Mouse (Mus musculus) midbrain, embryonic 11.5 days (tissue): ENCODE measurements around the gene Shank3. TPM values are rescaled to one million over a fixed set of nuclear protein-coding genes. Genes with fewer than 3 reads are reported as not detected.
A peak's percentile ranks its signal among the peaks of the same experiment; 100 is the strongest.

Experiments
- ATAC-seq: fragments of 200-750 bp; cut with Nextera tagmentation; 2 replicates; pipeline ENCODE4 v1.8.0; 2017; ENCODE audit warnings: moderate TSS enrichment, moderate library complexity; ENCODE audit not compliant: low FRiP score
- DNase-seq: peaks from one replicate; pipeline ENCODE4 v3.0.0; 2015; ENCODE audit warnings: low spot score; ENCODE audit errors: missing footprints
- H3K27ac ChIP-seq: fragments of 300-500 bp; sonication (generic); 2 replicates; pipeline ENCODE4 v1.5.1; 2014; ENCODE audit warnings: low read depth, low read length
- H3K27me3 ChIP-seq: fragments of 300-500 bp; sonication (generic); 2 replicates; pipeline ENCODE4 v1.6.1; 2014; ENCODE audit warnings: mild to moderate bottlenecking, low read length, moderate library complexity, mixed read lengths; ENCODE audit not compliant: control insufficient read depth, insufficient read depth
- H3K36me3 ChIP-seq: fragments of 300-500 bp; sonication (generic); 2 replicates; pipeline ENCODE4 v1.6.1; 2014; ENCODE audit warnings: mild to moderate bottlenecking, low read length, moderate library complexity, mixed read lengths; ENCODE audit not compliant: control insufficient read depth, insufficient read depth
- H3K4me1 ChIP-seq: fragments of 300-500 bp; sonication (generic); 2 replicates; pipeline ENCODE4 v1.6.1; 2014; ENCODE audit warnings: low read length; ENCODE audit not compliant: control insufficient read depth, insufficient read depth
- H3K4me2 ChIP-seq: fragments of 300-500 bp; sonication (generic); 2 replicates; pipeline ENCODE4 v1.6.1; 2014; ENCODE audit warnings: mild to moderate bottlenecking, moderate library complexity
- H3K4me3 ChIP-seq: fragments of 300-500 bp; sonication (generic); 2 replicates; pipeline ENCODE4 v1.5.1; 2014; ENCODE audit warnings: low read depth, low read length
- H3K9ac ChIP-seq: fragments of 300-500 bp; sonication (generic); 2 replicates; pipeline ENCODE4 v1.6.1; 2014; ENCODE audit warnings: low read length
- H3K9me3 ChIP-seq: fragments of 300-500 bp; sonication (generic); 2 replicates; pipeline ENCODE4 v1.6.1; 2016; ENCODE audit warnings: low read length; ENCODE audit not compliant: control insufficient read depth
- WGBS: fragments of 180-500 bp; shearing (Covaris S2); extraction: QIAGEN DNeasy Blood & Tissue Kit; methylation state at CpG from one replicate; pipeline ENCODE4 v1.1.7; 2014; 5-methylcytosine and 5-hydroxymethylcytosine counted together
- polyA plus RNA-seq: library from polyadenylated mRNA; unstranded; fragments of >200 nt; fragmentation: Nextera tagmentation; extraction: Ambion mirVana; gene quantifications from 2 replicates; pipeline ENCODE4 v1.2.1, GENCODE M21; 2014

Shank3 gene
- polyA plus RNA-seq, 1 experiment from 2014 or later, result 2.2 TPM

GRCm38 (mm10) chr15:89494970-89495369 is 4.5 kb upstream of the Shank3 start:
- ATAC-seq (no peak), DNase-seq (no peak)
- Histone ChIP-seq H3K27ac (no peak overlapping the region), H3K9ac (no peak overlapping the region), H3K4me3 (no peak overlapping the region), H3K4me1 (peaks cover 17% of the 10 kb centered on the region), H3K4me2 (no peak overlapping the region), H3K27me3 (peaks cover 13% of the 10 kb centered on the region), H3K9me3 (no peaks in the 10 kb centered on the region), H3K36me3 (no peaks in the 10 kb centered on the region)
- WGBS, result 84% methylated on average over 4 of the region's 4 CpGs

GRCm38 (mm10) chr15:89496131-89496530 is 3.3 kb upstream of the Shank3 start:
- ATAC-seq, result no peak
- no peaks in the 10 kb centered on the region for H3K9me3 ChIP-seq
- 0 out of 2 replicates have a peak overlapping the region, but pooled peaks have one; percentile 32 for H3K27ac ChIP-seq
- H3K9ac ChIP-seq, result no peak overlapping the region
- H3K36me3 ChIP-seq, result no peaks in the 10 kb centered on the region
- H3K4me2 ChIP-seq, result no peak overlapping the region
- 19% methylated on average over 4 of the region's 4 CpGs for WGBS
- H3K4me1 ChIP-seq, result peaks cover 17% of the 10 kb centered on the region
- peaks cover 19% of the 10 kb centered on the region for H3K27me3 ChIP-seq
- no peak overlapping the region for H3K4me3 ChIP-seq
- DNase-seq, result no peak

GRCm38 (mm10) chr15:89496841-89497240 is 2.6 kb upstream of the Shank3 start:
- no peak for ATAC-seq
- Histone ChIP-seq H3K9ac (no peak overlapping the region), H3K4me2 (no peak overlapping the region), H3K9me3 (no peaks in the 10 kb centered on the region), H3K27ac (0 out of 2 replicates have a peak overlapping the region, but pooled peaks have one; percentile 32), H3K4me3 (no peak overlapping the region), H3K27me3 (peaks cover 19% of the 10 kb centered on the region), H3K36me3 (no peaks in the 10 kb centered on the region), H3K4me1 (peaks cover 17% of the 10 kb centered on the region)
- WGBS, result 26% methylated on average over 2 of the region's 2 CpGs
- DNase-seq, result no peak

- H3K27me3 ChIP-seq, result peaks cover 19% of the 10 kb centered on the region
- no peaks in the 10 kb centered on the region for H3K36me3 ChIP-seq
- no peak overlapping the region for H3K4me2 ChIP-seq
- 26% methylated on average over 4 of the region's 4 CpGs for WGBS
- H3K9me3 ChIP-seq, result no peaks in the 10 kb centered on the region
- DNase-seq (peak; percentile 85), ATAC-seq (no peak)
- H3K4me3 ChIP-seq, result no peak overlapping the region
- peaks cover 17% of the 10 kb centered on the region for H3K4me1 ChIP-seq
- H3K27ac ChIP-seq, result no peak overlapping the region
- H3K9ac ChIP-seq, result no peak overlapping the region; the same call in 1 of the 2 replicates
These were observed 1.9 kb upstream of the Shank3 start for GRCm38 (mm10) chr15:89497391-89498048.

GRCm38 (mm10) chr15:89498049-89498960 is 1.1 kb upstream of the Shank3 start:
- Histone ChIP-seq H3K4me3 (peak overlapping the region; percentile 84), H3K4me1 (peaks cover 17% of the 10 kb centered on the region), H3K27ac (no peak overlapping the region), H3K27me3 (peaks cover 19% of the 10 kb centered on the region), H3K36me3 (no peaks in the 10 kb centered on the region), H3K9me3 (no peaks in the 10 kb centered on the region), H3K9ac (peak overlapping the region; percentile 87), H3K4me2 (peak overlapping the region; percentile 89)
- 3% methylated on average over 37 of the region's 41 CpGs for WGBS
- DNase-seq (peak; percentile 95), ATAC-seq (no peak)

- Histone ChIP-seq H3K9ac (peak overlapping the region; percentile 87), H3K27me3 (peaks cover 19% of the 10 kb centered on the region), H3K36me3 (no peaks in the 10 kb centered on the region), H3K4me1 (peaks cover 17% of the 10 kb centered on the region), H3K4me3 (peak overlapping the region; percentile 84), H3K4me2 (peak overlapping the region; percentile 89), H3K27ac (peak overlapping the region; percentile 51; the same call in 1 of the 2 replicates), H3K9me3 (no peaks in the 10 kb centered on the region)
- peak; percentile 82 for ATAC-seq
- 2% methylated on average over 37 of the region's 60 CpGs for WGBS
- DNase-seq, result no peak
These were observed 379 bp downstream of the Shank3 start for GRCm38 (mm10) chr15:89499784-89500220.

- Histone ChIP-seq H3K27ac (no peak overlapping the region), H3K9me3 (no peaks in the 10 kb centered on the region), H3K36me3 (no peaks in the 10 kb centered on the region), H3K4me3 (peak overlapping the region; percentile 84), H3K4me1 (peaks cover 17% of the 10 kb centered on the region), H3K4me2 (peak overlapping the region; percentile 89), H3K27me3 (peaks cover 19% of the 10 kb centered on the region), H3K9ac (peak overlapping the region; percentile 87)
- 2% methylated on average over 35 of the region's 35 CpGs for WGBS
- peak; percentile 98 for DNase-seq
- peak; percentile 26; the same call in 1 of the 2 replicates for ATAC-seq
These were observed 883 bp downstream of the Shank3 start for GRCm38 (mm10) chr15:89500221-89500791.

GRCm38 (mm10) chr15:89501321-89501720 is 1.9 kb downstream of the Shank3 start:
- Histone ChIP-seq H3K9me3 (no peaks in the 10 kb centered on the region), H3K27ac (no peak overlapping the region), H3K27me3 (peaks cover 19% of the 10 kb centered on the region), H3K36me3 (no peaks in the 10 kb centered on the region), H3K4me2 (no peak overlapping the region), H3K9ac (no peak overlapping the region), H3K4me3 (no peak overlapping the region), H3K4me1 (peaks cover 13% of the 10 kb centered on the region)
- no peak for DNase-seq
- ATAC-seq, result no peak
- WGBS, result 88% methylated on average over 3 of the region's 3 CpGs
